Mouse (Mus musculus): ENCODE measurements around the gene Kcnab2.

DNA sequence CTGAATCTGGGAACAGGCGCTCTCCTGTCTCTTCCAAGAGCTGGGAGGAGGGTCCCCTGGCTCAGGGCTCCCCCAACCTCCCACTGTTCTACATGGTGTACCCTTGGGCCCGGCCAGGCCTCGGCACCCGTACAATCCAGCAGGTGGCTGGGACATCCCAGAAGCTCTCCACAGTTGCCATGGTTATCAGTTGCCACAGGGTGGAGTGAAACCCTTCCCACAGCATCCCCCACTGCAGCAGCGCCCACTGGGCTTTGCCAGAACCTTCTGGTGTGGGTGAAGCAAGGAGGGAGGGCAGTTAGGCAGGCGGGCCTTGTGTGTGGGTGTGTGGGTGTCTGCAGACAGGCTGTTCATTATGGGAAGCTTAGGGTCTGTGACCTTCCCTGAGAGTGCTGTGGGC, 9.7 kb downstream of the Kcnab2 start:
- TF ChIP-seq POLR2A (IDR thresholded peaks at IDR 0.05; ENCODE audit: low read depth, low read length) (no peak), CTCF (IDR thresholded peaks at IDR 0.05; ENCODE audit: extremely low read depth, insufficient read depth, insufficient read length, insufficient replicate concordance) (no peak)

Data from spleen, adult 2 months (tissue).